Mouse (Mus musculus) heart, embryonic 13.5 days (tissue): ENCODE measurements around the gene Wdcp. TPM values are rescaled to one million over a fixed set of nuclear protein-coding genes. Genes with fewer than 3 reads are reported as not detected.
A peak's percentile ranks its signal among the peaks of the same experiment; 100 is the strongest.
"Not testable (repeated sequence)": the region's sequence is repeated elsewhere in the genome, so short reads cannot be mapped to it uniquely, and the experiment has no call there.

Experiments
- ATAC-seq: fragments of 200-750 bp; cut with Nextera tagmentation; 2 replicates; pipeline ENCODE4 v1.8.0; 2017; ENCODE audit warnings: moderate TSS enrichment; ENCODE audit not compliant: insufficient number of reproducible peaks, low FRiP score, low TSS enrichment; ENCODE audit errors: extremely low read depth
- H3K27ac ChIP-seq: fragments of 300-500 bp; sonication (generic); replicated peaks from 2 replicates; pipeline ENCODE4 v1.5.1; 2015; ENCODE audit warnings: moderate library complexity, mild to moderate bottlenecking, inconsistent platforms
- H3K27me3 ChIP-seq: fragments of 300-500 bp; sonication (generic); replicated peaks from 2 replicates; pipeline ENCODE4 v1.6.1; 2015; ENCODE audit warnings: mild to moderate bottlenecking, inconsistent platforms
- H3K36me3 ChIP-seq: fragments of 300-500 bp; sonication (generic); 2 replicates; pipeline ENCODE4 v1.6.1; 2015; ENCODE audit warnings: mild to moderate bottlenecking, inconsistent platforms
- H3K4me1 ChIP-seq: fragments of 300-500 bp; sonication (generic); 2 replicates; pipeline ENCODE4 v1.6.1; 2015; ENCODE audit warnings: inconsistent platforms
- H3K4me2 ChIP-seq: fragments of 300-500 bp; sonication (generic); 2 replicates; pipeline ENCODE4 v1.6.1; 2015; ENCODE audit warnings: inconsistent platforms, mild to moderate bottlenecking, moderate library complexity
- H3K4me3 ChIP-seq: fragments of 300-500 bp; sonication (generic); 2 replicates; pipeline ENCODE4 v1.5.1; 2015; ENCODE audit warnings: moderate library complexity, mild to moderate bottlenecking, inconsistent platforms
- H3K9ac ChIP-seq: fragments of 300-500 bp; sonication (generic); 2 replicates; pipeline ENCODE4 v1.6.1; 2015; ENCODE audit warnings: inconsistent platforms, mild to moderate bottlenecking, moderate library complexity
- H3K9me3 ChIP-seq: fragments of 300-500 bp; sonication (generic); 2 replicates; pipeline ENCODE4 v1.6.1; 2016; ENCODE audit warnings: inconsistent platforms
- WGBS: fragments of 180-500 bp; shearing (Covaris S2); methylation state at CpG from one replicate; pipeline ENCODE4 v1.1.7; 2015; ENCODE audit warnings: mixed read lengths; 5-methylcytosine and 5-hydroxymethylcytosine counted together
- polyA plus RNA-seq: library from polyadenylated mRNA; unstranded; fragments of >200 nt; fragmentation: Nextera tagmentation; extraction: Ambion mirVana; gene quantifications from 2 replicates; pipeline ENCODE4 v1.2.1, GENCODE M21; 2015

Wdcp gene
- polyA plus RNA-seq = 14.7 and 17.0 TPM in 2 replicates

DNA sequence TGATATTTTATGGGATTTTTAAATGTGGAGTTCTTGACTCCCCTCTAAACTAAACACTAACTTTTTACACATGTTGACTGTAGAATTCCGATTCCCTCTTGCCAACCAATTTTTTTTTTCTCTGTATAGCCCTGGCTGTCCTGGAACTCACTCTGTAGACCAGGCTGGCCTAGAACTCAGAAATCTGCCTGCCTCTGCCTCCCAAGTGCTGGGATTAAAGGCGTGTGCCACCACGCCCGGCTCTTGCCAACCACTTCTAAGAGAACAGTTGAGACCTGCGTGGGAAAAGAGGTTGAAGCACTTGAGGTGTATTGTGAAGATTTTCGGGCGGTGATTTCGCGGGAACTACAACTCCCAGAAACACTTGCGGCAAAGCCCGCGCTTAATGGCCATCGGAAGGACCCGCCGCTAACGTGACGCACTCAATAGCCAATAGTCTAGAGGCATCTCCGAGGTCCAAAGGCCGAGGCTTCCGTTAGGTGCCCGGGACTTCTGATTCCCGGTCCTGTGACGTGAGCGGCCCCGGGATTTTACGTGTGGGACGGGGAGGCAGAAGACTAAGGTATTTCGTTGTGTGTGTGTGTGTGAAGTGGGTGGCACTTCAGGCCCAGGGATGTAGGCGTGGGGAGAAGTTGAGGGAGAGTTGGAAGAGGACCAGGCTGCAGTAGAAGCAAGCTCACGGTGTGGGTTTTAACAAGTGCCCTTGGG, at the start of gene Wdcp:
Gene Wdcp (plus strand): TSS at position 414 of the 708 bp plus-strand sequence.
- H3K36me3 ChIP-seq = no peaks in the 10 kb centered on the region
- under 1% methylated on average over 30 of the region's 30 CpGs for WGBS

DNA sequence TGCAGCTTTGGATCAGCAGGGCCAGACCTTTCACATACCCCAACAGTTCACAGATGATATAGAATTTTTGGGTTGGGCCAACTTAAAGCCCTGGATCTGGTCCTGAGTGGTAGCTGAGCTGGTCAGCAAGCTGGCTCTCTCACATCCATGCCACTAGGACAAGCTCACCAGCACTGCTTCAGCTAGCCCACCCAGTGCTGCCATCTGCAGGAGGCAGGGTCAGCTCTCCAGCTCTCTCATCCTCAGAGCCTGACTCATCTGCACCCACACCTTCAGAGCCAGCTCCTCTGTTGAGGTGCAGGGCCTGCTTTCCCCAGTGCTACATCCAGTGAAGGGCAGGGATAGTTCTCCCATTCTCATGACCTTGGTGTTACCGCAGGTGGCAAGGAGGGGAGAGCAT, 49.4 kb upstream of the Wdcp start:
- Histone ChIP-seq H3K4me1 (no peaks in the 10 kb centered on the region), H3K27me3 (no peaks in the 10 kb centered on the region), H3K36me3 (no peaks in the 10 kb centered on the region), H3K9ac (no peak overlapping the region), H3K27ac (no peak overlapping the region), H3K4me2 (no peak overlapping the region), H3K9me3 (no peaks in the 10 kb centered on the region), H3K4me3 (no peak overlapping the region)
- no peak for ATAC-seq
- WGBS = 70% methylated on average over 1 of the region's 1 CpGs

More for the DNA sequence above, at the start of gene Wdcp:
- H3K4me1 ChIP-seq = peaks cover 28% of the 10 kb centered on the region
- H3K9me3 ChIP-seq = no peaks in the 10 kb centered on the region
- peak within 1 kb of the TSS; percentile 68 for H3K27ac ChIP-seq
- ATAC-seq = peak; percentile 85
- H3K27me3 ChIP-seq = peaks cover 12% of the 10 kb centered on the region
- H3K9ac ChIP-seq = peak within 1 kb of the TSS; percentile 81
- H3K4me3 ChIP-seq = peak within 1 kb of the TSS; percentile 63
- H3K4me2 ChIP-seq = peak within 1 kb of the TSS; percentile 94

DNA sequence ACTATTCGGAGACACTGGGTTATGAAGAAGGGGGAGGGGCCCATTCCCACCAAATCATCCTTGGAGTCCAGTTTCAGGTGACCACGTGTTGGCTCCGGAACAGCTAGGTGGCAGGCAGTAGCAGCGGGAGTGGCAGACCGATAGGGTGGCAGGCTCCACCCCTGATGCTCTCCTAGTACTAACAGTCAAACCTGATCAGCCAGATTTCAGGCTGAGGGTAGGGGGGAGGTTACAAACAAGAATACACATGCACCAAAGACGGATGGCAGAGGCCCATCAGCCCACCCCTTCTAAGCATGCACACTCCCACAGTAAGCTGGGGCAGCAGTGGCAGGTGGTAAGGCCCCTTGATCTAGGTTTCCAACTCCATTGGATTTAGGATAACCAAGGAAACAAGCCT, 45.6 kb upstream of the Wdcp start:
- not testable (repeated sequence) for H3K36me3 ChIP-seq, H3K9ac ChIP-seq, H3K27ac ChIP-seq, H3K4me3 ChIP-seq, H3K27me3 ChIP-seq, ATAC-seq, H3K4me2 ChIP-seq, H3K4me1 ChIP-seq
- 68% methylated on average over 6 of the region's 6 CpGs for WGBS
- H3K9me3 ChIP-seq = peaks cover 11% of the 10 kb centered on the region; the same call in 1 of the 2 replicates

- Histone ChIP-seq H3K36me3 (no peaks in the 10 kb centered on the region), H3K27ac (no peak overlapping the region), H3K9me3 (peaks cover 7% of the 10 kb centered on the region), H3K27me3 (no peaks in the 10 kb centered on the region), H3K4me3 (no peak overlapping the region), H3K4me1 (no peaks in the 10 kb centered on the region), H3K9ac (no peak overlapping the region), H3K4me2 (no peak overlapping the region)
- 64% methylated on average over 4 of the region's 4 CpGs for WGBS
- no peak for ATAC-seq
Observed at GRCm38 (mm10) chr12:4811036-4811435, 32.1 kb upstream of the Wdcp start.

DNA sequence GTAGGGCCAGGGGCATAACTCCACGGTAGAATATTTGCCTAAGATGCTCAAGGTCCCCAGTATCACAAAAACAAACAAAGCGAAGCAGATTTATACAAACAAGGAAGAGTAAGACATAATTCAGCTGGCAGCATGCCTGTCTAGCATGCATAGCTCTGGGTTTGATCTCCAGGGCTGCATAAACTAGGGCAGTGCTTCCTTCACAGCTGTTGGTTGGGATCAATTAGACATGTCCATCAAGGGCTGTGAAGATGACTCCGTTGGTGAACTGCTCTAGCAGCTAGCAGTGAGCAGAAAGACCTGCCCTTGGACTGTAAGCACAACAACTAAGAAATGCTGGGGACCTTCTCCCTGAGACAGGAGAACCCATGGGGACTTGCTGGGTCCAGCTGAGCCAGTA, 31.4 kb upstream of the Wdcp start:
- H3K4me3 ChIP-seq = no peak overlapping the region
- WGBS = 51% methylated on average over 3 of the region's 3 CpGs
- H3K9ac ChIP-seq = no peak overlapping the region
- no peak overlapping the region for H3K27ac ChIP-seq
- H3K27me3 ChIP-seq = no peaks in the 10 kb centered on the region
- ATAC-seq = no peak
- H3K4me1 ChIP-seq = peaks cover 6% of the 10 kb centered on the region
- H3K9me3 ChIP-seq = peaks cover 7% of the 10 kb centered on the region
- no peaks in the 10 kb centered on the region for H3K36me3 ChIP-seq
- no peak overlapping the region for H3K4me2 ChIP-seq

DNA sequence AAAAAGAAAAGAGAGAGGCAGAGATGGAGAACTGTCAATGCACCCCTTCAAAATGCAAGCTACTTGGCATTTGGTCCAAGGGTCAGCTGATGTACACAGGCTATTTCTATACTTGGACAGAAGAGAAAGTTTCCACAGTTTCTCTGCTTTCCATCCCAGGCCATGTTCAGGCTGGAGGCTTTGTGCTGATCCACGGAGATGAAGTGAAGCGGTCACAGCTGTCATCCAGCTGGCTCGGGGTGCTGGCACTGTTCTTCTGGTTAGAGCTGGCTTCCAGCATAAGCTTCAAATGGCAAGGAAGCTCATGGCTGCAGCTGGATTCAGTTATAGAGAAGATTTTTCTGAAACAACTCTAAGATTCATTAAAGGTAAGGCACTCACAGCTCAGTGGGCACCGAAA, 29.5 kb upstream of the Wdcp start:
- H3K27me3 ChIP-seq = no peaks in the 10 kb centered on the region
- H3K36me3 ChIP-seq = no peaks in the 10 kb centered on the region
- H3K9me3 ChIP-seq = peaks cover 7% of the 10 kb centered on the region
- ATAC-seq = no peak
- peaks cover 16% of the 10 kb centered on the region for H3K4me1 ChIP-seq
- no peak overlapping the region for H3K4me3 ChIP-seq
- WGBS = 83% methylated on average over 4 of the region's 4 CpGs
- no peak overlapping the region for H3K27ac ChIP-seq
- H3K9ac ChIP-seq = no peak overlapping the region
- no peak overlapping the region for H3K4me2 ChIP-seq

DNA sequence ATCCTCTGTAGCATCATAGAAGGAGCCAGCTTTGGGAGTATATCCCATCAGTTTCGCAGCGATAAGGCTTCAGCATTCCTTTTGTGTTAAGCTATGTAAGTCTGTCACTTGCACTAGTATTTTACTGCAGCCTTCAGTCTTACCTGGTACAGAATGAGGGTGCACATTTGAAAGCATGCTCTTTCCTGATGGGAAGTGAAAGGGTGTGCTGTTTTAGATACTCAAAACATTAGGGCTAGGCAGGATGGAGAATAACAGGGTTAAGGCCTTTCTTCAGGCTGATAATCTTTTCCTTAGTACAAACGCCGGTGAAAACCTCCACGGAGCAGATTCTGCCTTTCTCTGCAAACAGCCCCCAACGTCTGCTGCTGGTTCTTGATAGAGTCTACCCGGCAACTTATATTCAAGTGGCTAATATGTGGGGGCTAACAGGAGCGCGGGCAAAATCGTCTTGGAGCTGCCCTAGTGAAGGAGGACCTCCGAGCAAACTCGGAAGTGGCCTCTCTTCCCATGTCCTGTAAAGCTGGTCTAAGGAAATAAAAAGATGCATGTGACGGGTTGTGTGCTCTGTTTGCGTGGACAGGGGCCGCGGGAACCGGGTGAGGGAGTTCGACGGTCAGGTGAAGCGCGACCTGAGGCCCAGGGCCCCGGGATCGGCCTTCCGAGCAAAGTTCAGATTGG, 26.3 kb upstream of the Wdcp start:
- 7% methylated on average over 24 of the region's 24 CpGs for WGBS
- ATAC-seq = no peak
- Histone ChIP-seq H3K4me2 (peak overlapping the region; percentile 85), H3K9me3 (no peaks in the 10 kb centered on the region), H3K36me3 (peaks cover 18% of the 10 kb centered on the region), H3K27ac (peak overlapping the region; percentile 92), H3K9ac (peak overlapping the region; percentile 89), H3K4me1 (peaks cover 21% of the 10 kb centered on the region), H3K4me3 (peak overlapping the region; percentile 89), H3K27me3 (no peaks in the 10 kb centered on the region)

DNA sequence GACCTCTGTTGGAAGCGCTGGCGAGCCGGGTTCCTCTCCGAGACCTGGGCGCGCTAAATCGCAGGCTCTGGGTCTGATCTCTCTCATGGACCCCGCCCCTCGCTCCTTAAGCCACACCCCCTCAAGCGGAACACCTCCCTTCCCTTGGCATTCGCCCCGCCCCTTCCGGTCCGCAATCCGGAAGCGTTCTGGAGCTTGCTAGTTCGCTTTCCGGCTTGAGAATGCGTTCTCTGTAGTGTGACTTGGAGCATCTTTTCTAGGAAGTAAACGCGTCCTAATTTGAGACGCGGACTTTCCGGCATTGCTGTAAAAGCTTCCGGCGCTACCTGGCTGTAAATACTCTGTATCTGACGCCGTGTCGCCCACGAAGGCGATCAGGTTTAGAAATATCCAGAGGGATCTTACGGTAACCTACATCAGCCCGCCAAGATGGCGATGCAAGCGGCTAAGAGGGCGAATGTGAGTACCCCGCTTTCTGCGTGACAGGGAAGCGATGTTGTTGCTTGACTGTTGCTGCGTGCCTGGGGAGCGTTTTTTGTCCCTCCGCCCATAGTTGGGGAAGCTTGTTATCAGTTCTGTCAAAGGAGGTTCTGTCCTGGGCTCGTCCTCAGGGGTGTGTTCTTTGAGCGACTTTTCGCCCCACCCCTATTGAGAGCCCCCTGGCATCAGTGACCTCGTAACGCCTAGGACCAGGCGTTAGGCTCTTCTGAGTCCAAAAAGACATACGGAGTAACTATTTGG, 25.6 kb upstream of the Wdcp start, which contains the start of gene Sf3b6:
Gene Sf3b6 (plus strand): TSS at position 184 of the 741 bp plus-strand sequence.
- no peaks in the 10 kb centered on the region for H3K27me3 ChIP-seq
- H3K36me3 ChIP-seq = peaks cover 25% of the 10 kb centered on the region
- peak; percentile 96 for ATAC-seq
- peak within 1 kb of the TSS; percentile 92 for H3K27ac ChIP-seq
- H3K4me2 ChIP-seq = peak within 1 kb of the TSS; percentile 89
- WGBS = under 1% methylated on average over 49 of the region's 49 CpGs
- H3K4me3 ChIP-seq = peak within 1 kb of the TSS; percentile 89
- peaks cover 21% of the 10 kb centered on the region for H3K4me1 ChIP-seq
- peak within 1 kb of the TSS; percentile 89 for H3K9ac ChIP-seq
- no peaks in the 10 kb centered on the region for H3K9me3 ChIP-seq

- 75% methylated on average over 3 of the region's 3 CpGs for WGBS
- no peak overlapping the region for H3K27ac ChIP-seq
- H3K36me3 ChIP-seq = peaks cover 84% of the 10 kb centered on the region
- no peaks in the 10 kb centered on the region for H3K27me3 ChIP-seq
- H3K4me3 ChIP-seq = no peak overlapping the region
- no peak overlapping the region for H3K4me2 ChIP-seq
- no peak for ATAC-seq
- H3K9me3 ChIP-seq = no peaks in the 10 kb centered on the region
- H3K9ac ChIP-seq = no peak overlapping the region
- no peaks in the 10 kb centered on the region for H3K4me1 ChIP-seq
Observed at GRCm38 (mm10) chr12:4827256-4827655, 15.8 kb upstream of the Wdcp start.

DNA sequence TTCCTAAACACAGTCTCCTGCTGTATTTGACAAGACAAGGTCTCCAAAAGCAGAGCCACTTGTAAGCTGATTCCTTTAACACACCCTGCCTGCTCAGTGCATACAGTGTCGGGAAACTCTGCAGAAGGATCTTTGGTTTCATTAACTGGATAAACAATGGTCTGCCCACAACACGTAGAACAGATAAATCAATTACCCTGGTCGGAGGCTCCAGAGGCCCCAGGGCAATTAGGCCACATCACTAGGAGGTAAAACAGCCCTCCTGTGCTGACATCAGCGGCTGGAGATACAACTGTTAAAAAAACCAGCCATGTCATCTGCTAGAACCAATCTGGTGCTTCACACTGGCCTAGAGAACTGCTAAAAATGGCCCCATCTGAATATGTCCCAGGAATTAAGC, 6.1 kb upstream of the Wdcp start:
- peaks cover 12% of the 10 kb centered on the region for H3K36me3 ChIP-seq
- H3K4me3 ChIP-seq = no peak overlapping the region
- no peak overlapping the region for H3K27ac ChIP-seq
- no peak overlapping the region for H3K9ac ChIP-seq
- no peaks in the 10 kb centered on the region for H3K9me3 ChIP-seq
- H3K27me3 ChIP-seq = peaks cover 12% of the 10 kb centered on the region
- no peak for ATAC-seq
- no peak overlapping the region for H3K4me2 ChIP-seq
- H3K4me1 ChIP-seq = peaks cover 13% of the 10 kb centered on the region
- 40% methylated on average over 4 of the region's 4 CpGs for WGBS

GRCm38 (mm10) chr12:4840010-4840409, 3.1 kb upstream of the Wdcp start:
- H3K4me3 ChIP-seq = peak overlapping the region; percentile 85; the same call in 1 of the 2 replicates
- H3K36me3 ChIP-seq = no peaks in the 10 kb centered on the region
- peaks cover 12% of the 10 kb centered on the region for H3K27me3 ChIP-seq
- H3K4me2 ChIP-seq = peak overlapping the region; percentile 94
- H3K9me3 ChIP-seq = no peaks in the 10 kb centered on the region
- ATAC-seq = no peak
- no peak overlapping the region for H3K27ac ChIP-seq
- peaks cover 28% of the 10 kb centered on the region for H3K4me1 ChIP-seq
- H3K9ac ChIP-seq = no peak overlapping the region
- WGBS = 52% methylated on average over 6 of the region's 6 CpGs
